19 mouse cellular contexts compared by ENCODE assay signal in the genomic region with DNA sequence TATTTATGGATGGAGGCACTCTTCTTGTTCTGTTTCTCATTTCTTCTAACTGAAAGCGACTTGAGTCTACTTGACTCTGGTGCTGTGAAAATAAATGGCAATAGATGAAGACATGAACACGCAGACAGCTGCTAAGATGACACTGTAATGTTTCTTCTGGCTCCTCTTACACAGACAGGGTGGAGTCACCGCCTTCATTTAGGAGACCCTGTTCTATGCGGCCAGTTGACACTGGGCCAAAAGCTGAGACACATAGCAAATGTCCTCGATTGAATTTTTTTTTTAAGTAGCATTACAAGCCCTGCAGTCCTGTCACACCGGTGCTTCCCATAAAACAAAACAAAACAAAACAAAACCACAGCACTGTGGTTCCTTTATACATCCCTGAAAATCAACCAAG.
DNase-seq lines count a peak whose midpoint lies in the region; TF ChIP-seq lines count a peak whose summit lies in the region.
"Had no signal": no experiment of that assay in that cellular context is flagged by ENCODE, and none has a peak within 500 bp of the region (broad histone marks: within the 10 kb centered on the region; RNA-seq: fewer than 3 reads in every experiment).

No protein-coding gene starts in this region.

- peak; percentile 96 for DNase-seq in heart, adult 11 months
- DNase-seq in heart, adult 8-10 months (ENCODE audit: low spot score) = no peak
- DNase-seq in layer of hippocampus, adult 2 months (ENCODE audit: low spot score in 2 of 2) = no peak
- no peak for DNase-seq in layer of hippocampus, adult 9-10 months (ENCODE audit: low spot score)
- DNase-seq in heart, postnatal 10 days = peak; percentile 45 to 49
- DNase-seq in heart, postnatal 4 days = peak; percentile 43
- no peak for DNase-seq in yolk sac, embryonic 10.5 days (ENCODE audit: low spot score)
- DNase-seq in thymus, postnatal 14 days = no peak
- DNase-seq: adrenal gland, postnatal 14 days; cerebellum, adult 18-20 months; cerebellum, adult 9-11 months; cerebellum, postnatal 36 days; forebrain, postnatal 0 days; kidney, adult 11 months had no signal

- TF ChIP-seq CTCF in layer of hippocampus, adult 2 months (conservative IDR thresholded peaks at IDR 0.05) = no peak

- H3K4me3 ChIP-seq in layer of hippocampus, adult 2 months = no peak overlapping the region
- H3K4me3 ChIP-seq: embryonic facial prominence, embryonic 10.5 days; forebrain, embryonic 13.5 days; heart, embryonic 15.5 days; hindbrain, embryonic 13.5 days had no signal

- intact Hi-C loops in heart, postnatal 10 days (cut with DNase I) = no loop called here

- peak overlapping the region; percentile 51; the same call in 1 of the 2 replicates for H3K27ac ChIP-seq in layer of hippocampus, adult 2 months
- H3K27ac ChIP-seq: embryonic facial prominence, embryonic 10.5 days; forebrain, embryonic 13.5 days; heart, embryonic 15.5 days; hindbrain, embryonic 13.5 days; hindbrain, postnatal 0 days had no signal

Comparison
In these comparisons a context has a peak if more than half of its experiments do, and no peak if none do; other contexts are left out.
1. DNase-seq: peak in heart, adult 11 months (single experiment), heart, postnatal 10 days (2 of 2) and heart, postnatal 4 days (single experiment); none in heart, adult 8-10 months (single experiment), layer of hippocampus, adult 2 months (0 of 2), layer of hippocampus, adult 9-10 months (single experiment), yolk sac, embryonic 10.5 days (single experiment) and thymus, postnatal 14 days (single experiment).